10 mouse cellular contexts compared by ENCODE assay signal in genomic region chr3:148640680-148641101, GRCm38 (mm10).
DNase-seq lines count a peak whose midpoint lies in the region; ATAC-seq and TF ChIP-seq lines count a peak whose summit lies in the region.
"Had no signal": no experiment of that assay in that cellular context is flagged by ENCODE, and none has a peak within 500 bp of the region (broad histone marks: within the 10 kb centered on the region; RNA-seq: fewer than 3 reads in every experiment).

No protein-coding gene starts in this region.

- peak; percentile 41 for DNase-seq in kidney, adult 2 months
- no peak for DNase-seq in kidney, adult 18-20 months
- DNase-seq in adrenal gland, postnatal 14 days: peak; percentile 65
- DNase-seq in heart, postnatal 10 days: peak; percentile 62 to 65
- DNase-seq in lung, postnatal 14 days: peak; percentile 29
- no peak for DNase-seq in spleen, adult 12 weeks (ENCODE audit: low spot score)
- no peak for DNase-seq in right cerebral cortex, postnatal 10 days (ENCODE audit: low spot score in 2 of 2)
- DNase-seq in liver, postnatal 0 days: no peak
- DNase-seq: midbrain, embryonic 14.5 days had no signal

- no peaks in the 10 kb centered on the region for H3K36me3 ChIP-seq in kidney, adult 2 months (ENCODE audit: control insufficient read depth, insufficient read depth, low read length)
- no peaks in the 10 kb centered on the region for H3K36me3 ChIP-seq in liver, postnatal 0 days (replicated peaks; ENCODE audit: insufficient read depth, low read length)
- H3K36me3 ChIP-seq: hindbrain, embryonic 13.5 days had no signal

- H3K9me3 ChIP-seq in liver, postnatal 0 days (ENCODE audit: low read length): no peaks in the 10 kb centered on the region
- H3K9me3 ChIP-seq: hindbrain, embryonic 13.5 days had no signal

- intact Hi-C loops in heart, postnatal 10 days (cut with DNase I): no loop called here

- H3K27me3 ChIP-seq in kidney, adult 2 months (replicated peaks; ENCODE audit: control insufficient read depth, insufficient read depth, low read length): no peaks in the 10 kb centered on the region
- no peaks in the 10 kb centered on the region for H3K27me3 ChIP-seq in liver, postnatal 0 days (ENCODE audit: insufficient read depth, low read length)
- H3K27me3 ChIP-seq: hindbrain, embryonic 13.5 days had no signal

- no peak overlapping the region for H3K9ac ChIP-seq in liver, postnatal 0 days (replicated peaks)
- H3K9ac ChIP-seq: hindbrain, embryonic 13.5 days had no signal

- WGBS in kidney, adult 2 months: 8% methylated on average over 3 of the region's 3 CpGs
- 52% methylated on average over 3 of the region's 3 CpGs for WGBS in liver, postnatal 0 days (ENCODE audit: insufficient replicate concordance)

- ATAC-seq in liver, postnatal 0 days: no peak

- no peak overlapping the region for H3K27ac ChIP-seq in kidney, adult 2 months (ENCODE audit: insufficient read depth, low read depth, low read length)
- H3K27ac ChIP-seq in liver, postnatal 0 days (ENCODE audit: low read depth): no peak overlapping the region

- H3K4me2 ChIP-seq in liver, postnatal 0 days (ENCODE audit: low read depth, low read length): no peak overlapping the region
- H3K4me2 ChIP-seq: hindbrain, embryonic 13.5 days had no signal

- no peak for TF ChIP-seq EP300 in liver, postnatal 0 days (IDR thresholded peaks at IDR 0.05; ENCODE audit: low read depth)

- TF ChIP-seq POLR2A in kidney, adult 2 months (IDR thresholded peaks at IDR 0.05; ENCODE audit: low read depth, low read length): no peak

- no peaks in the 10 kb centered on the region for H3K4me1 ChIP-seq in kidney, adult 2 months (ENCODE audit: control insufficient read depth, insufficient read depth, low read length)
- no peaks in the 10 kb centered on the region for H3K4me1 ChIP-seq in liver, postnatal 0 days (ENCODE audit: insufficient read depth)

- no peak for TF ChIP-seq CTCF in kidney, adult 2 months (conservative IDR thresholded peaks at IDR 0.05; ENCODE audit: insufficient read depth, insufficient read length, low read depth, low read length)
- TF ChIP-seq CTCF in liver, postnatal 0 days (IDR thresholded peaks at IDR 0.05; ENCODE audit: low read depth): no peak

- no peak overlapping the region for H3K4me3 ChIP-seq in kidney, adult 2 months (ENCODE audit: insufficient read depth, low read depth, low read length)
- H3K4me3 ChIP-seq in liver, postnatal 0 days (ENCODE audit: low read depth, low read length): no peak overlapping the region
- H3K4me3 ChIP-seq: hindbrain, embryonic 13.5 days had no signal

Comparison
In these comparisons a context has a peak if more than half of its experiments do, and no peak if none do; other contexts are left out.
1. DNase-seq: peak in kidney, adult 2 months (single experiment), adrenal gland, postnatal 14 days (single experiment), heart, postnatal 10 days (2 of 2) and lung, postnatal 14 days (single experiment); none in kidney, adult 18-20 months (single experiment), spleen, adult 12 weeks (single experiment), right cerebral cortex, postnatal 10 days (0 of 2) and liver, postnatal 0 days (single experiment).